19 mouse cellular contexts compared by ENCODE assay signal in the genomic region with DNA sequence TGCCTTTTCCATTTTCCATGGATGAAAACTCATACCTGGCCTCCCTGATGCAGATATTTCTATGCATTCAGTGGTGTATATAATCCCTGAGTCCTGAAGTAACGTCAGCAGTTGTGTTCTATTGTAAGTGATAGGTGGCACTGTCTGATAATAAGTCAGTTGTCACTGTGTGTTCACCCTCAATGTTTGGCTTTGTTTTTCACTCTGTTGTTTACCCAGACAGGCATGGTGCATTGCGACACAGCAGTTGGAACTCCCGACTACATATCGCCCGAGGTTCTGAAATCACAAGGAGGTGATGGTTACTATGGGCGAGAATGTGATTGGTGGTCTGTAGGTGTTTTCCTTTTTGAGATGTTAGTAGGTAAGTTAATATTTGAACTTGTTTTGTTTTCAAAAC. TPM values are rescaled to one million over a fixed set of nuclear protein-coding genes. Genes with fewer than 3 reads are reported as not detected.
DNase-seq lines count a peak whose midpoint lies in the region; ATAC-seq and TF ChIP-seq lines count a peak whose summit lies in the region.
"Had no signal": no experiment of that assay in that cellular context is flagged by ENCODE, and none has a peak within 500 bp of the region (broad histone marks: within the 10 kb centered on the region; RNA-seq: fewer than 3 reads in every experiment).

No protein-coding gene starts in this region.

- H3K9ac ChIP-seq in liver, embryonic 16.5 days (ENCODE audit: low read depth, low read length): no peak overlapping the region
- H3K9ac ChIP-seq in liver, embryonic 12.5 days: no peak overlapping the region
- H3K9ac ChIP-seq in forebrain, embryonic 14.5 days (ENCODE audit: low read length): no peak overlapping the region
- H3K9ac ChIP-seq: embryonic facial prominence, embryonic 12.5 days; forebrain, embryonic 13.5 days had no signal

- no peak overlapping the region for H3ac ChIP-seq in C2C12 (ENCODE audit: control insufficient read depth, insufficient read length, low read depth)

- no peak for DNase-seq in layer of hippocampus, adult 2 months (ENCODE audit: low spot score in 2 of 2)
- no peak for DNase-seq in layer of hippocampus, postnatal 25 days (ENCODE audit: extremely low spot score in 1 of 2, low spot score in 1 of 2)
- no peak for DNase-seq in forebrain, embryonic 14.5 days (ENCODE audit: low spot score)
- DNase-seq: adrenal gland, adult 8-10 months; adrenal gland, postnatal 14 days; adrenal gland, postnatal 36 days; B cell, adult 2 months; cerebellum, adult 11-12 months; cerebellum, adult 2 months; cerebellum, adult 9-10 months; cerebellum, postnatal 10 days; cerebellum, postnatal 25 days had no signal

- 71% methylated on average over 6 of the region's 6 CpGs for WGBS in liver, embryonic 16.5 days (ENCODE audit: insufficient replicate concordance)
- WGBS in liver, embryonic 12.5 days (ENCODE audit: insufficient replicate concordance): 75% methylated on average over 6 of the region's 6 CpGs
- 92% methylated on average over 6 of the region's 6 CpGs for WGBS in forebrain, embryonic 14.5 days

- H3K9me3 ChIP-seq in liver, embryonic 16.5 days (replicated peaks; ENCODE audit: control insufficient read depth, low read length): no peaks in the 10 kb centered on the region
- no peaks in the 10 kb centered on the region for H3K9me3 ChIP-seq in liver, embryonic 12.5 days (replicated peaks)
- H3K9me3 ChIP-seq in forebrain, embryonic 14.5 days (replicated peaks; ENCODE audit: control insufficient read depth, low read length): no peaks in the 10 kb centered on the region
- H3K9me3 ChIP-seq: embryonic facial prominence, embryonic 10.5 days; embryonic facial prominence, embryonic 12.5 days; forebrain, embryonic 13.5 days had no signal

- no peaks in the 10 kb centered on the region; the same call in none of the 2 replicates for H3K36me3 ChIP-seq in liver, embryonic 16.5 days (ENCODE audit: control insufficient read depth, insufficient read depth)
- peaks cover 40% of the 10 kb centered on the region for H3K36me3 ChIP-seq in liver, embryonic 12.5 days
- peaks cover 95% of the 10 kb centered on the region for H3K36me3 ChIP-seq in C2C12 (ENCODE audit: control insufficient read depth, insufficient read depth)
- 0 out of 2 replicates have a peak, but pooled peaks cover 4% of the 10 kb centered on the region for H3K36me3 ChIP-seq in forebrain, embryonic 14.5 days (ENCODE audit: control insufficient read depth, insufficient read depth, low read length)

- no peaks in the 10 kb centered on the region for H3K27me3 ChIP-seq in liver, embryonic 16.5 days (ENCODE audit: control insufficient read depth, insufficient read depth, low read depth, low read length)
- H3K27me3 ChIP-seq in liver, embryonic 12.5 days (replicated peaks): no peaks in the 10 kb centered on the region
- no peaks in the 10 kb centered on the region for H3K27me3 ChIP-seq in C2C12 (ENCODE audit: control insufficient read depth, insufficient read depth, insufficient read length)
- H3K27me3 ChIP-seq in forebrain, embryonic 14.5 days (replicated peaks; ENCODE audit: control insufficient read depth, insufficient read depth, low read length): no peaks in the 10 kb centered on the region
- H3K27me3 ChIP-seq: embryonic facial prominence, embryonic 12.5 days; forebrain, embryonic 13.5 days had no signal

- no peak overlapping the region for H3K27ac ChIP-seq in layer of hippocampus, adult 2 months
- H3K27ac ChIP-seq in liver, embryonic 16.5 days (ENCODE audit: low read length): no peak overlapping the region
- H3K27ac ChIP-seq in liver, embryonic 12.5 days: no peak overlapping the region
- H3K27ac ChIP-seq in forebrain, embryonic 14.5 days (ENCODE audit: low read depth, low read length): no peak overlapping the region
- H3K27ac ChIP-seq: embryonic facial prominence, embryonic 10.5 days; embryonic facial prominence, embryonic 12.5 days; forebrain, embryonic 13.5 days had no signal

- no peak overlapping the region for H3K4me2 ChIP-seq in liver, embryonic 16.5 days (ENCODE audit: low read depth, low read length)
- no peak overlapping the region for H3K4me2 ChIP-seq in liver, embryonic 12.5 days
- no peak overlapping the region for H3K4me2 ChIP-seq in forebrain, embryonic 14.5 days (ENCODE audit: low read length)
- H3K4me2 ChIP-seq: embryonic facial prominence, embryonic 12.5 days; forebrain, embryonic 13.5 days had no signal

- H3K79me3 ChIP-seq in C2C12 (ENCODE audit: low read depth): peaks cover 23% of the 10 kb centered on the region

- peak; percentile 51 for ATAC-seq in liver, embryonic 16.5 days (ENCODE audit: low read depth)
- no peak for ATAC-seq in liver, embryonic 12.5 days
- ATAC-seq in forebrain, embryonic 14.5 days: no peak
- ATAC-seq: forebrain, embryonic 13.5 days; forebrain, embryonic 16.5 days had no signal

- H3K4me1 ChIP-seq in liver, embryonic 16.5 days (ENCODE audit: control insufficient read depth, low read depth, low read length): no peaks in the 10 kb centered on the region
- H3K4me1 ChIP-seq in liver, embryonic 12.5 days: no peaks in the 10 kb centered on the region
- no peaks in the 10 kb centered on the region for H3K4me1 ChIP-seq in forebrain, embryonic 14.5 days (ENCODE audit: control insufficient read depth, insufficient read depth, low read length)
- H3K4me1 ChIP-seq: embryonic facial prominence, embryonic 10.5 days; embryonic facial prominence, embryonic 12.5 days; forebrain, embryonic 13.5 days had no signal

- no peak overlapping the region for H3K4me3 ChIP-seq in layer of hippocampus, adult 2 months
- H3K4me3 ChIP-seq in liver, embryonic 16.5 days (ENCODE audit: low read depth, low read length): no peak overlapping the region
- H3K4me3 ChIP-seq in liver, embryonic 12.5 days: no peak overlapping the region
- H3K4me3 ChIP-seq in C2C12 (ENCODE audit: insufficient read depth, poor library complexity, severe bottlenecking): no peak overlapping the region
- no peak overlapping the region for H3K4me3 ChIP-seq in forebrain, embryonic 14.5 days (ENCODE audit: low read depth, low read length)
- H3K4me3 ChIP-seq: embryonic facial prominence, embryonic 10.5 days; embryonic facial prominence, embryonic 12.5 days; forebrain, embryonic 13.5 days had no signal

- H3K79me2 ChIP-seq in C2C12 (ENCODE audit: control insufficient read depth, insufficient read depth): peaks cover 53% of the 10 kb centered on the region

- 0 out of 2 replicates have a peak, but pooled peaks have one; percentile 11 for TF ChIP-seq CTCF in layer of hippocampus, adult 2 months (conservative IDR thresholded peaks at IDR 0.05)
- no peak for TF ChIP-seq CTCF in C2C12 (IDR thresholded peaks at IDR 0.05; ENCODE audit: control insufficient read depth, insufficient read depth, insufficient read length)

TF ChIP-seq in C2C12, 6 proteins besides CTCF, POLR2A, EP300 and RAD21:
- TF ChIP-seq CEBPB (IDR thresholded peaks at IDR 0.05; ENCODE audit: low read depth) (peak; percentile 17), FOSL1 (IDR thresholded peaks at IDR 0.05; ENCODE audit: insufficient read depth, low read length, poor library complexity, severe bottlenecking) (no peak), MAX (IDR thresholded peaks at IDR 0.05) (no peak), USF1 (IDR thresholded peaks at IDR 0.05; ENCODE audit: low read depth) (no peak), MYOG (IDR thresholded peaks at IDR 0.05; ENCODE audit: control insufficient read depth, extremely low read depth, insufficient read length) (no peak), MYOD1 (IDR thresholded peaks at IDR 0.05; ENCODE audit: control insufficient read depth, insufficient read length, low read depth) (no peak)

RNA-seq across cellular contexts. Expression of a gene that starts 52.0 kb away (rescaled TPM):
- under 1 TPM; 0.56 to 0.61 TPM for total RNA-seq in layer of hippocampus, adult 2 months (2021)
- total RNA-seq in layer of hippocampus, postnatal 25 days (2021): 1 to 10 TPM in 1 of 2 experiments, under 1 TPM in 1; 0.49 to 1.0 TPM
- 4.3 and 5.9 TPM in 2 replicates for polyA plus RNA-seq in liver, embryonic 16.5 days (2015; fragmentation: Nextera tagmentation; extraction: Ambion mirVana)
- polyA plus RNA-seq in liver, embryonic 12.5 days (2016; fragmentation: Nextera tagmentation; extraction: Ambion mirVana): 5.1 and 5.6 TPM in 2 replicates
- 19.8 TPM for polyA plus RNA-seq in C2C12 (2012; fragmentation: generic; extraction: Trizol)
- polyA plus RNA-seq in forebrain, embryonic 14.5 days (2014; fragmentation: Nextera tagmentation; extraction: Ambion mirVana): 0.94 and 2.1 TPM in 2 replicates

RNA-seq across cellular contexts. Expression of a gene that starts 53.5 kb away (rescaled TPM):
- 100 to 1,000 TPM; 131 to 133 TPM for total RNA-seq in layer of hippocampus, adult 2 months (2021)
- 100 to 1,000 TPM; 120 to 134 TPM for total RNA-seq in layer of hippocampus, postnatal 25 days (2021)
- 4.3 TPM in 2 replicates for polyA plus RNA-seq in liver, embryonic 16.5 days (2015; fragmentation: Nextera tagmentation; extraction: Ambion mirVana)
- polyA plus RNA-seq in liver, embryonic 12.5 days (2016; fragmentation: Nextera tagmentation; extraction: Ambion mirVana): 14.3 and 14.4 TPM in 2 replicates
- polyA plus RNA-seq in C2C12 (2012; fragmentation: generic; extraction: Trizol): 15.9 TPM
- 12.1 and 13.8 TPM in 2 replicates for polyA plus RNA-seq in forebrain, embryonic 14.5 days (2014; fragmentation: Nextera tagmentation; extraction: Ambion mirVana)
